Mouse (Mus musculus) kidney, postnatal 36 days (tissue): ENCODE data around the gene Phldb2.
A peak's percentile ranks its signal among the peaks of the same experiment; 100 is the strongest.

ENCODE experiments used
- DNase-seq, 2 experiments: peaks; one replicate each; pipeline ENCODE4 v3.0.0; 2021 to 2022; ENCODE audit warnings: mixed read lengths in 2 of 2

Gene Phldb2

DNA sequence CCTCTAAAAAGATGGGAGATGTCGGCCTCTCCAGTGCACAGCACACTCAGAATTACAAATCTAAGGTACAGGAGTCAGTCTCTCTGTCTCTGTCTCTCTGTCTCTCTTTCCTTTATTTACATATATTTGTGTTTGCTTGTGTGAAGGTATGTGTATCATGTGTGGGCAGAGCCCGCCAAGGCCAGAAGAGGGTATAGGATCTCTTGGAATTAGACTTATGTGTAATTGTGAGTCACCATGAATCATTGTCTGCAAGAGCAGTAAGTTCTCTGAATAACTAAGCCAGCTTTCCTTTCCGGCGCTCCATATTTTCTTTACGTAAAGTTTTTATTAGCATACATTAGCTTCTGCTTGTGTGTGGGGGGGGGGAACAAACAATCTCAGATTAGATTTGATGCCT, 7.7 kb downstream of the Phldb2 start:
- DNase-seq: no peak

- peak; percentile 53 to 64 for DNase-seq
Observed at GRCm38 (mm10) chr16:45945174-45945631, 8.2 kb downstream of the Phldb2 start.

DNA sequence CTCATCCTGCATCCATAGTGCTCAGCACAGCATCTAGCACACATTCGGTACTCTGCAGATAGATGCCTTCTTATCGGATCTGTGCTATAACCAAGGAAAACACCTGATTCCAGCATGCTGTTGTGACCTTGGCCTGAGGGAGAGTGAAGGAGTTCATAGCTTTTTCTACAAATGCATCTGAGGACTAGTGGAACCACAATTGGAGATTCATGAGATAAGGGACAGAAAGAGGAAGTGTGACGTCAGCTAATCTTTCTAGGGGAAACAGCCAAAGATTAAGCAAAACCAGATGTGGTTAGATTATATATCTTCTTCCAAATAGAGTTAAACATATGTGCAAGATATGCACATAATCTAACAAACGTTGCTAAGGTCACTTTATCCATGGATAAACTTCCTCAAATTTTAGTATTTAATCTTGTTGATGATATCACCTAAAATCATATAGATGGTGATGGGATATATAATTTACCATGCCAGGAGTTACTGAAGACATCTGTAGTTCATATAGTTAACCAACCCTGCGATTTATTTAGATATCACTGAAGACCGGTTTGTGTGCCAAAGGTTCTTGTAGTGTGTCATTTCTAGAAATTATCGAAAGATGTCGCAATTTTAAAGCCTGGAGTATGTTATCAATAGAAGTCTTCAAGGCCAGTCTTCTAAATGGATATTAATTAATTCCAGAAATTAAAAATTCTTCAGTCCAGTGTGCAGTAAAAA, 11.1 kb downstream of the Phldb2 start:
- no peak for DNase-seq

GRCm38 (mm10) chr16:45940701-45941100, 12.7 kb downstream of the Phldb2 start:
- DNase-seq: no peak

- DNase-seq: no peak
Observed at GRCm38 (mm10) chr16:45939436-45939835, 14.0 kb downstream of the Phldb2 start.

- DNase-seq: no peak
Observed at GRCm38 (mm10) chr16:45937381-45937780, 16.0 kb downstream of the Phldb2 start.

DNA sequence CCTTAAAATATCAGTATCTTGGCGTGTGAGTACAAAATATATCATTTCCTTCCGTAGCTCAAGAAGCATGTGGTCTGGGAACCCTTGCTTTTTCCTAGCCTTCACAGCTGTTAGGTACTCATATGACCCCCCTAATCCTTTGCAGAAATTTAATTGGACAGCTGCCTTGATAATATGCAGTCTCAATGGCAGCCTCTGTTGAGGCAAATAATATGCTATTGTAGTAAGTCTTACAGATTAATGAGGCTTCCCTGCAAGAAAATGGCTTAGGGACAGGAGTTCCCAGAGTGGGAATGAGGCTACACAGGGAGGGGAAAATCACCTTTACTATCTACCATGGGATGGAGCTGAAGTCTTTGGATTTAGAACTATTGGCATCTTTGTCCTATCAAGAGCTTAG, 16.9 kb downstream of the Phldb2 start:
- no peak for DNase-seq

DNA sequence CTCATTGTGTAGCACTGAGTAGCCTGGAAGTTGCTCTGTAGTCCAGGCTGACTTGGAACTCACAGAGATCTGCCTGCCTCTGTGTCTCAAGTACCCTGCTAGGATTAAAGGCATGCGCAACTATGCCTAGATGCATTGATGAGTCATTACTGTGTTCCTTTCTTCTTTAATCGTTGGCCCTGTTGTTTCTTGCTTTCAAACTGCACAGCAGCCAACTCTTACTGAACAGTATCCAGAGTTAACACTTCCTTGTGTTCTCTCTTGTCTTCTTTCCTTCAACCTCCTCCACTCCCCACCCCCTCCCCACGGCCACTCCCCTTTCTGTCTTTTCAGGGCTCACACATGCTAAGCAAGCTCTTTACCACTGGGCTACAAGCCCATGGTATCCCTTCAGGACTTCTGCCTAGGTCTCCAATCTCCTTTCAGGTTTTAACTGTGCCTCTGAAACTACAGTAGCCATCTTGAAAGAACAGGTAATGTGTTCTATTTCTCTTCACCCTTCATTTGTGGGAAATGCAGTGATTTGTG, 17.4 kb downstream of the Phldb2 start:
- no peak for DNase-seq

DNA sequence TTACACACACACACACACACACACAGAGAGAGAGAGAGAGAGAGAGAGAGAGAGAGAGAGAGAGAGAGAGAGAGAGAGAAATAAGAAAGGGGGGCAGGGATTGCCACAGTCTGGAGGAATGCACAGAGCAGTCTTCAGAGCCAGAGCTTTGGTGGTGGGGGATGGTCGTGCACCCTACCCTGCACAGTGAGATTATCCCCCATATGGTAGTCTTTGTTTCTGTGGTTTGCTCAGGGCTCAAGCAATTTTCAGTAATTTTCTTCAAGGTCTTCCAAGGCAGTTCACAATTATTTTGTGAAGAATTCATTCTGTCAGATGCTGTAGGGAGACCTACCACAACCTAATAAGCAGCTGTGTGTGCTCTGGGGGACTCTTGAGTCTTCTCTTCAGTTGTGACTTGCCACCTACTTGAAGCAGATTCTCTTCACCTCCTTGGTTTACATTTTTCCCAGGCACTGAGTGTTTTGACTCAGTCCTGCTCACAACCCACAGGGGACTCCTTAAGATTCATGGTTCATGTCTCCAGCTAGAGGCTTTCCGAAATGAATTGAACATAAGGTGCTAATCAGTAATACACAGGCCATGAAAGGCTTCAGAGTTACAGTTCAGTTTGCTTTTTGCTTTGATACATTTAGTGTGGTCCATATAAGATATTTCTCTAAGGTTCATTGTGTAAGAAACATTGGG, 18.5 kb downstream of the Phldb2 start:
- no peak for DNase-seq

GRCm38 (mm10) chr16:45930308-45930707, 23.1 kb downstream of the Phldb2 start:
- no peak for DNase-seq

DNA sequence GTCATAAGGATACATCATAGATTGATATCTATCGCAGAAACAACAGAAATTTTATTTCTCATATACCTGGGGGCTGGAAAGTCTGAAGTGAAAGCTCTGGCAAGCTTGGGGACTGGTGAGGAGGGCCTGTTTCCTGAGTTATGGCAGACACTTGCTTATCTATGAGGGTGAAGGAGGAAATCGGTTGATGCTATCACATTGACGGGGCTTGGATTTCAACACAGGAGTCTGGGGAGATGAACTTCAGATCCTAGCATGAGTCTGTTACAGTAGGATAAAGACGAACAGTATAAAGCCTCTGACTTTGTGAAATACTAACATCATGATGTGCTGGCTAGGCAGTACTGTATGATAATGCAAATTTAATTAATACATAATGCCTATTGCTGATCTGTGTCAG, 25.3 kb downstream of the Phldb2 start:
- DNase-seq: no peak

- no peak for DNase-seq
Observed at GRCm38 (mm10) chr16:45927601-45928000, 25.8 kb downstream of the Phldb2 start.

- DNase-seq: peak; percentile 55 to 72
Observed at GRCm38 (mm10) chr16:45926875-45927274, 26.5 kb downstream of the Phldb2 start.

DNA sequence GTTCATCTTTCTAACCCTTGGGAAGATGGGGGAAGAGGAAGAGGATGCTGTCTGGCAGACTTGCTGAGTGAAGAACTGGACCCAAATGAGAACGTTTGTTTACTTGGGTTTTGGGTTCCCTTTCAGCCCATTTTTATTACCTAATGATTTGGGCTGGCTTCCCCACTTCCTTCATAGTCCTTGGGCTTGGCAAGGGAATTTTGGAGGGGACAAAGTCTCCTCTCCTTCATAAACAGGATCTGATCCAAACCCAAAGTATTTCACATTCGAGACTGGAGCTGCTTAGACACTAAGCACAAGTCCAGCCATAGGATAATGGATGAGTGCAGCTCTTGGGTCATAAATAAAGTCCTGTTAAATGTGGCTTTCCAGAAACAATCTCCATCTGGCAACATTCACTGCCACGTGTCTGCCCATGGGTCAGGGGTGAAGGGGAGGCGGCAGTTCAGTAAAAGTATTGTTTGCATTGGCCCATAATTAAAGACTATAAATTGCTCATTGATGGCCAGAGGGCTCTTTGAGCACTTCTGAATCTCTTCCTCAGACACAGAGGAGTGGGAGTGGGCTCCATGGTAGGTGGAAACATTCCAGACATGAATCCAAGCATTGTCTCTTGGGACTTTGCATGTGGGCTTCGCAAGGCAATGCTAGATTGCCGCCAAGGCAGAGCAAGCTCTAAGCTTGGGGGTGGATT, 29.5 kb downstream of the Phldb2 start:
- peak in 1 of 2 experiments; percentile 17 for DNase-seq

DNA sequence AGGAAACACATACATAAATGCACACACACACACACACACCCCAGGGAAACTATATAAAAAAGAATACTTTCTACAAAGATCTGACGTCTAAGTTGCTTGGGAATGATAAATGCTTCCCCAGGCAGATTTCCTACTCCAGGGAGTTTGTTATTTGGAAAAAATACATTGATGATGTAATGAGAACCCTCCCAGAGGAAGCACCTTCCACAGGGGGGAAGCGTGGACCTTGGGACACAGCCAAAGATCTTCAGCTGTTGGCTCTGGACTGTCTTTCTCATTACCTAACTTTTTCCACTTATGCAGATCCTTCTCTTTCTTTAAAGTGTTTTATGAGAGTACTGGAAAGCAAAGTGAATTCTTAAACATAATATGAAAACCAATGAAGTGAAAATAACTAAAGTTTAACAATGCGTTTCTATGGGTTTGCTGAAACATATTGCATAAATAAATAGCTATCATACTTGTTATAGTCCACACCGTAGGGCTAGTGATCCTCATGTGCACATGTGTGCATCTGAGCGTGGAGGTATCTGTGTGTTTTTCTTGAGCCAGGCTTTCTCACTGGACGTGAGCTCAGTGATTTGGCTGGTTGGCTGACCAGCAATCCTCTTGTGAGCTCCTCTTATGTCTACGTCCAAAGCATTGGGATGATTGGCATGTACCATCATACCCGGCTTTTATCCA, 30.7 kb downstream of the Phldb2 start:
- DNase-seq: peak; percentile 66 to 68

DNA sequence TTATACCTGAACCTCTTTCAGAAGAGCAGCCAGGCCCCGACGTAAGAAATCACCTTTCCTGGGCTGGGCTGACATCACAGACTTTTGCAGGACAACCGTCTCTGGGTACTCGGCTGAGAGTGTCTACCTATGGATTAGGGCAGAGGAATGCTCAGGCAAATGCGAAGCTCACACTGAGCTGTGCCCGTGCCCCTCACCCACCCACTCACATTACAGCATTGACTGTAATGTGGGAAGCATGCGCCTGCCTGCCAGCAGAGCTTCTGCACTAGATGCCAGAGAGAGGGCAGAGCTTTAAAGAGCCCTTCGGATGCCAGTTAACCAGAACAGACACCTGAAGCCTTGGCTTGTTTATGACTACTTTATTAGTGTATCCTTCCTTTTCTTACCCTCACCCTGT, 33.8 kb downstream of the Phldb2 start:
- DNase-seq: no peak

- DNase-seq: no peak
Observed at GRCm38 (mm10) chr16:45903595-45903994, 49.8 kb downstream of the Phldb2 start.

- DNase-seq: no peak
Observed at GRCm38 (mm10) chr16:45898459-45898858, 54.9 kb downstream of the Phldb2 start.

GRCm38 (mm10) chr16:45896587-45896986, 56.8 kb downstream of the Phldb2 start:
- no peak for DNase-seq

- no peak for DNase-seq
Observed at GRCm38 (mm10) chr16:45894998-45895397, 58.4 kb downstream of the Phldb2 start.

DNA sequence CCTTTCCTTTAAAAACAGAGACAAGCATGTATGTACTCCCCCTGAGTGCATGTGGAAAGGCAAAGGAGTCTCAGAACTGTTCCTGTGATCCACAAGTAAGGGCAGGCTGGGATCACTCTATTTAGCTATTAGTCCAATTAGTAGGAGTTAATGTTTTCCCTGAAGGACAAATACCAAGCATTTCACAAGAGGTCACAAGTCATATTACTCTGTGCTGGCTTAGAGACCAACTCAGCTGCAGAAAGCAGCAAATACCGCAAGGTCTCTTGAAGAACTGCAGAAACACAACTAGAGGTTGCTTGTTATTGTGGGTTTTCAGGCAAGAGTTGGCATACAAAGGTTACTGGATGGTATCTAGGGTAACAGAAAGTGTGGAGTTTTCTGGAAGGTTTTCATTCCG, 59.6 kb downstream of the Phldb2 start:
- DNase-seq: peak; percentile 45 to 88

GRCm38 (mm10) chr16:45892928-45893327, 60.5 kb downstream of the Phldb2 start:
- DNase-seq: peak; percentile 72 to 75
